Mouse (Mus musculus) kidney, postnatal 25 days (tissue): ENCODE data around the gene Muc1.
A peak's percentile ranks its signal among the peaks of the same experiment; 100 is the strongest.

Experiments
- DNase-seq, 2 experiments: peaks; one replicate each; pipeline ENCODE4 v3.0.0; 2021; ENCODE audit warnings: mixed read lengths in 2 of 2

Muc1 gene

DNA sequence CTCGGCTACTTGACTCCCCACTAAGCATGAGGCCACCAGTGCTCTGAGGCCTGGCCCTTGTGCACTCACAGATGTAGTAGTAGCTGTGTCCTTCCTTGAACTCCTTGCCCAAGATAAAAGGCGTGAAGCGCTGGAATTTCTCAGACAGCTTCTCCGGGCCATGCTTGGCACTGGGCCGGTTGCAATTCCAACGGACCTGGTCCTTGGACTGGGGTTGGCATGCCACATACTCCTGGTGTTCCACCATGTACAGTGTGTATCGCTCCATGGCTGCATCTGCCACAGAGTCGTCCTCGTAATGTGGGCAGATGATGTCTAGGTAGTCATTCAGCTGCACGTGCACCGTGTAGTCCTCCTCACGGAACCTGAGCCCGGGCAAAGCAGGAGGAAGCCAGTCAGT is 47.2 kb downstream of the Muc1 start:
- DNase-seq: peak in 1 of 2 experiments; percentile 63

- DNase-seq: peak; percentile 41 to 67
These were observed 48.6 kb downstream of the Muc1 start for GRCm38 (mm10) chr3:89277281-89278021.

- DNase-seq: peak; percentile 82 to 94
These were observed 49.2 kb downstream of the Muc1 start for GRCm38 (mm10) chr3:89278107-89278506.

DNA sequence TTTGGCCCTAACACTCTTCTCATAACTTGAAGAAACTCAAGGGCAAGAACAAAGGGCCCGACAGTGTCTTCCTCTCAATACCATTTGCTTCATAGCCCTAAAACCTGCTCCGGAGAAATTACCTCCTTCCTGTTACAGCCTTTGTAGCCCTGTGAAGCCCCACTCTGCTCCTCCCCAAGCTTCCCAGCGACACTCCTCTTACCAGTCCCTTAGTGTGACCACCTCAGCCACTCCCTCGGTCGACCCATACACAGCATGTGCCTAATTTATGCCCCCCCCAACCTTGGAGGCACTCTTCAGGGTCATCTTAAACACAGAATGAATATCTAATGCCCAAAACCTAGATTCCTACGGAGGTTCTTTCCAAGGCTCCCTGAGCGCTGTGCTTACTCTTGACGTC is 49.8 kb downstream of the Muc1 start:
- DNase-seq: peak in 1 of 2 experiments; percentile 46

GRCm38 (mm10) chr3:89279153-89279890 is 50.5 kb downstream of the Muc1 start:
- DNase-seq: peak; percentile 94 to 96

- peak in 1 of 2 experiments; percentile 46 for DNase-seq
These were observed 51.3 kb downstream of the Muc1 start for GRCm38 (mm10) chr3:89280050-89280605.

GRCm38 (mm10) chr3:89280606-89281511 is 52.0 kb downstream of the Muc1 start, which contains the start of gene Efna1:
Efna1 (minus strand) TSS chr3:89281142.
- peak; percentile 84 to 94 for DNase-seq

DNA sequence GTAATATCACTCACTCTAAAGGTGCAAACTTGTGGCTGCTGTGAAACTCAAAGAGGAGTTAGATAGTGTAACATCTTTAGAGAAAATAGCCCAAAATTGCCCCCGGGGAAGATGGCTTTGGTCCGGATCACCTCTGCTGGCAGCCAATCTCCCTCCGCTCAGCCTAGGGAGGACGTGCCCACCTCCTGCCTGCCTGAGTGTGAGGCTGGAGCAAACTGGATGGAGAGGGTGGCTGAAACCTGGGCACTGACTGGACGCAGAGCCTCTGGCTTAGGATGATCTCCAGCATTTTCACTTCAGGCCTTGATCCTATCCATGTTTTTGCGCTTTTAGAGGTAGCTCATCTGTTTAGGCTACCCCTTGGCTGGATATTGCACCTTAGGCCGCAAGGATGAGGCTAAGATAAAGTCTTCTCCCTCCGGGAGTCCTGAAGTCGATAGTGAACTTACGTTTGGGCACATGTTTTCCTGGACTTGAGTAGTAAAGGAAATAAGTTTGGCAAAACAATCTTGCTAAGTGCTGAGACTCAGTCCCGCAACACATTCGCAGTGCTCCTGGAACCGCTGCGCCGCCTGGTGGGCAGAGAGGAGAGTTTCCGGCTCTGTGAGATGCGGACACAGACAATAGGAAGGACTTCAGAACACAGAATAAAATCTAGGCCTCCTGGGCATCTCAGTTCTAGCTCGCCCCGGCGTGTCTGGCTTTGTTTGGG is 52.9 kb downstream of the Muc1 start:
- DNase-seq: peak; percentile 86 to 90

- no peak for DNase-seq
These were observed 53.4 kb downstream of the Muc1 start for GRCm38 (mm10) chr3:89282291-89282643.
